Mouse (Mus musculus) lung, adult 2 months (tissue): ENCODE results near the gene Myh3.

ENCODE experiments used
- CTCF ChIP-seq: fragments of 200-500 bp; IDR thresholded peaks from 2 replicates; pipeline ENCODE4 v1.5.1; 2011; ENCODE audit warnings: mild to moderate bottlenecking, low read length, control low read depth; ENCODE audit not compliant: insufficient read depth
- POLR2A ChIP-seq: fragments of 200-500 bp; IDR thresholded peaks from 2 replicates; pipeline ENCODE4 v1.6.1; 2011; ENCODE audit warnings: low read depth, mild to moderate bottlenecking, control low read depth, low read length, borderline replicate concordance; ENCODE audit errors: extremely low read depth

GRCm38 (mm10) chr11:67101713-67102112 is 23.6 kb downstream of the Myh3 start:
- TF ChIP-seq POLR2A (no peak), CTCF (peak; percentile 83)
